Mouse (Mus musculus): ENCODE results near the gene Ehhadh. TPM values are rescaled to one million over a fixed set of nuclear protein-coding genes. Genes with fewer than 3 reads are reported as not detected.
A peak's percentile ranks its signal among the peaks of the same experiment; 100 is the strongest.

Gene Ehhadh
- polyA plus RNA-seq, 1 experiment from 2014 or later, result 36.4 TPM

DNA sequence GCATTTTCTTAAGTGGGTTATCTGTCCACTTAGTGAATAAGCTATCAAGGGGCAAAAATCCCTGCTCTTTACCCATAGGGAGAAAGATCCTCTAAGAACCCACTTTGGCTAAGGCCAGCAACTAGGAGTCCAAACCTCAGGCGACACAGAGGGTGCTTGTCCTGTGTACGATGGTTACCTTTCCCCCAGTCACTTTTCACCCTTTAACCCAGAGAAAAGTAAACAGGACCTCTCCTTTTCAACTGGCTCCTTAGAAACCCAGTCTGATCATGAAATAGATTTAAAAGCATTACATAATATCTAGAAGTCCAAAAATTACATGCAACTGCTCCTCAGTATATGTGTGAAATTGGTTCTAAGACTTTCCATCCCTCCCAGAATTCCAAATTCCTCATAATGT is 4.8 kb downstream of the Ehhadh start:
- no peak for TF ChIP-seq CTCF (IDR thresholded peaks at IDR 0.05; ENCODE audit: low read depth)

GRCm38 (mm10) chr16:21781895-21782294 is 5.7 kb downstream of the Ehhadh start:
- no peaks in the 10 kb centered on the region for H3K9me3 ChIP-seq (ENCODE audit: control insufficient read depth)
- H3K27me3 ChIP-seq (replicated peaks; ENCODE audit: control insufficient read depth, insufficient read depth, low read length), result no peaks in the 10 kb centered on the region
- 82% methylated on average over 3 of the region's 3 CpGs for WGBS
- H3K9ac ChIP-seq (ENCODE audit: low read depth, low read length), result no peak overlapping the region
- TF ChIP-seq CTCF (IDR thresholded peaks at IDR 0.05; ENCODE audit: low read depth), result no peak
- H3K36me3 ChIP-seq (ENCODE audit: control insufficient read depth, insufficient read depth), result peaks cover 6% of the 10 kb centered on the region; the same call in 1 of the 2 replicates
- no peak for ATAC-seq
- no peak overlapping the region for H3K4me2 ChIP-seq (replicated peaks; ENCODE audit: low read depth)
- 0 out of 2 replicates have a peak, but pooled peaks cover 3% of the 10 kb centered on the region for H3K4me1 ChIP-seq (replicated peaks; ENCODE audit: control insufficient read depth, insufficient read depth, low read length)
- H3K4me3 ChIP-seq (ENCODE audit: low read depth, low read length), result no peak overlapping the region
- H3K27ac ChIP-seq (ENCODE audit: low read depth, low read length), result peak overlapping the region; percentile 15; the same call in 1 of the 2 replicates

More for the DNA sequence above, 4.8 kb downstream of the Ehhadh start:
- H3K36me3 ChIP-seq (ENCODE audit: control insufficient read depth, insufficient read depth), result no peaks in the 10 kb centered on the region
- no peak overlapping the region for H3K4me3 ChIP-seq (ENCODE audit: low read depth, low read length)
- H3K9ac ChIP-seq (ENCODE audit: low read depth, low read length), result no peak overlapping the region
- H3K27me3 ChIP-seq (replicated peaks; ENCODE audit: control insufficient read depth, insufficient read depth, low read length), result no peaks in the 10 kb centered on the region
- H3K4me1 ChIP-seq (replicated peaks; ENCODE audit: control insufficient read depth, insufficient read depth, low read length), result 0 out of 2 replicates have a peak, but pooled peaks cover 3% of the 10 kb centered on the region
- ATAC-seq, result no peak
- no peak overlapping the region for H3K27ac ChIP-seq (ENCODE audit: low read depth, low read length)
- no peaks in the 10 kb centered on the region for H3K9me3 ChIP-seq (ENCODE audit: control insufficient read depth)
- WGBS, result 35% methylated on average over 2 of the region's 2 CpGs
- H3K4me2 ChIP-seq (replicated peaks; ENCODE audit: low read depth), result no peak overlapping the region

GRCm38 (mm10) chr16:21781277-21781676 is 6.3 kb downstream of the Ehhadh start:
- H3K27me3 ChIP-seq (replicated peaks; ENCODE audit: control insufficient read depth, insufficient read depth, low read length), result no peaks in the 10 kb centered on the region
- TF ChIP-seq CTCF (IDR thresholded peaks at IDR 0.05; ENCODE audit: low read depth), result no peak
- no peak overlapping the region for H3K9ac ChIP-seq (ENCODE audit: low read depth, low read length)
- H3K4me1 ChIP-seq (replicated peaks; ENCODE audit: control insufficient read depth, insufficient read depth, low read length), result 0 out of 2 replicates have a peak, but pooled peaks cover 3% of the 10 kb centered on the region
- H3K27ac ChIP-seq (ENCODE audit: low read depth, low read length), result peak overlapping the region; percentile 15; the same call in 1 of the 2 replicates
- peaks cover 6% of the 10 kb centered on the region; the same call in 1 of the 2 replicates for H3K36me3 ChIP-seq (ENCODE audit: control insufficient read depth, insufficient read depth)
- no peak overlapping the region for H3K4me3 ChIP-seq (ENCODE audit: low read depth, low read length)
- ATAC-seq, result peak; percentile 52
- no peak overlapping the region for H3K4me2 ChIP-seq (replicated peaks; ENCODE audit: low read depth)
- 29% methylated on average over 3 of the region's 3 CpGs for WGBS
- no peaks in the 10 kb centered on the region for H3K9me3 ChIP-seq (ENCODE audit: control insufficient read depth)

DNA sequence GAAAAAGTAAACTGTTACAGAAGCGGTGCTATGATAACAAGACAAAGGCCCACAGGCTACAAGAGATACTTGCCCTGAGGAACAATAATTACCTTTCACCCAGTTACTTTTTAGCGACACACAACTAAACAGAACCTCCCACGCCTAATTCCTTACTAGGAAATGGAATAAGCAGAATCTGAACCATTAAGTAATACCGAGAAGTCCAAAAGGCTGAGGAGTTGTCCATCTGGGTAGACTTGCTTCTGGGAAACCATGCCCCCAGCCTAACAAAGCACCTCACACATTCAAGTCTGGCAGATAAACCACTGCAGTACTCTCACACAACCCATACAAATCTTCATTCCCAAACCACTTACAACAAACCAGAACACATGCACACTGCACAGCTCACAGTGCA is 8.5 kb downstream of the Ehhadh start:
- no peak overlapping the region for H3K4me2 ChIP-seq (replicated peaks; ENCODE audit: low read depth)
- H3K9ac ChIP-seq (ENCODE audit: low read depth, low read length), result no peak overlapping the region
- TF ChIP-seq CTCF (IDR thresholded peaks at IDR 0.05; ENCODE audit: low read depth), result no peak
- H3K4me1 ChIP-seq (replicated peaks; ENCODE audit: control insufficient read depth, insufficient read depth, low read length), result 0 out of 2 replicates have a peak, but pooled peaks cover 3% of the 10 kb centered on the region
- ATAC-seq, result no peak
- 66% methylated on average over 4 of the region's 4 CpGs for WGBS
- H3K9me3 ChIP-seq (ENCODE audit: control insufficient read depth), result no peaks in the 10 kb centered on the region
- no peak overlapping the region for H3K4me3 ChIP-seq (ENCODE audit: low read depth, low read length)
- no peaks in the 10 kb centered on the region for H3K27me3 ChIP-seq (replicated peaks; ENCODE audit: control insufficient read depth, insufficient read depth, low read length)
- H3K36me3 ChIP-seq (ENCODE audit: control insufficient read depth, insufficient read depth), result peaks cover 12% of the 10 kb centered on the region; the same call in 1 of the 2 replicates
- no peak overlapping the region for H3K27ac ChIP-seq (ENCODE audit: low read depth, low read length)

GRCm38 (mm10) chr16:21778293-21778866 is 9.2 kb downstream of the Ehhadh start:
- H3K27ac ChIP-seq (ENCODE audit: low read depth, low read length), result no peak overlapping the region
- 60% methylated on average over 3 of the region's 3 CpGs for WGBS
- no peaks in the 10 kb centered on the region for H3K27me3 ChIP-seq (replicated peaks; ENCODE audit: control insufficient read depth, insufficient read depth, low read length)
- ATAC-seq, result no peak
- H3K9ac ChIP-seq (ENCODE audit: low read depth, low read length), result no peak overlapping the region
- 0 out of 2 replicates have a peak, but pooled peaks cover 3% of the 10 kb centered on the region for H3K4me1 ChIP-seq (replicated peaks; ENCODE audit: control insufficient read depth, insufficient read depth, low read length)
- no peak for TF ChIP-seq CTCF (IDR thresholded peaks at IDR 0.05; ENCODE audit: low read depth)
- H3K4me3 ChIP-seq (ENCODE audit: low read depth, low read length), result no peak overlapping the region
- H3K36me3 ChIP-seq (ENCODE audit: control insufficient read depth, insufficient read depth), result peaks cover 13% of the 10 kb centered on the region
- peak overlapping the region; percentile 14 for H3K4me2 ChIP-seq (replicated peaks; ENCODE audit: low read depth)
- H3K9me3 ChIP-seq (ENCODE audit: control insufficient read depth), result no peaks in the 10 kb centered on the region

- H3K36me3 ChIP-seq (ENCODE audit: control insufficient read depth, insufficient read depth), result peaks cover 30% of the 10 kb centered on the region
- H3K9ac ChIP-seq (ENCODE audit: low read depth, low read length), result no peak overlapping the region
- 90% methylated on average over 4 of the region's 4 CpGs for WGBS
Measured at GRCm38 (mm10) chr16:21774725-21775124, 12.9 kb downstream of the Ehhadh start.

More at GRCm38 (mm10) chr16:21774725-21775124, 12.9 kb downstream of the Ehhadh start:
- no peak for ATAC-seq
- Histone ChIP-seq H3K4me2 (replicated peaks; ENCODE audit: low read depth) (no peak overlapping the region), H3K27me3 (replicated peaks; ENCODE audit: control insufficient read depth, insufficient read depth, low read length) (no peaks in the 10 kb centered on the region), H3K27ac (ENCODE audit: low read depth, low read length) (no peak overlapping the region), H3K9me3 (ENCODE audit: control insufficient read depth) (no peaks in the 10 kb centered on the region), H3K4me3 (ENCODE audit: low read depth, low read length) (no peak overlapping the region), H3K4me1 (replicated peaks; ENCODE audit: control insufficient read depth, insufficient read depth, low read length) (no peaks in the 10 kb centered on the region)
- no peak for TF ChIP-seq CTCF (IDR thresholded peaks at IDR 0.05; ENCODE audit: low read depth)

Data from intestine, postnatal 0 days (tissue).